Mouse (Mus musculus) ES-Bruce4 (cell line): ENCODE measurements around the gene Armc6. TPM values are rescaled to one million over a fixed set of nuclear protein-coding genes. Genes with fewer than 3 reads are reported as not detected.
A peak's percentile ranks its signal among the peaks of the same experiment; 100 is the strongest.

Experiments
- H3K27ac ChIP-seq: 2 replicates; pipeline ENCODE4 v1.5.1; 2012; ENCODE audit warnings: low read length, inconsistent platforms; ENCODE audit not compliant: insufficient read depth
- H3K27me3 ChIP-seq: 2 replicates; pipeline ENCODE4 v1.6.1; 2012; ENCODE audit warnings: mild to moderate bottlenecking, low read length, inconsistent platforms; ENCODE audit not compliant: control insufficient read depth, poor library complexity, insufficient read depth, severe bottlenecking
- H3K36me3 ChIP-seq: 2 replicates; pipeline ENCODE4 v1.6.1; 2012; ENCODE audit warnings: inconsistent platforms, mild to moderate bottlenecking, low read length, moderate library complexity; ENCODE audit not compliant: control insufficient read depth, poor library complexity, insufficient read depth, severe bottlenecking
- H3K4me1 ChIP-seq: one replicate; pipeline ENCODE4 v1.8.1; 2011; ENCODE audit warnings: low read length; ENCODE audit not compliant: control insufficient read depth, insufficient read depth
- H3K4me3 ChIP-seq: 2 replicates; pipeline ENCODE4 v1.5.1; 2011; ENCODE audit warnings: low read depth, mild to moderate bottlenecking, low read length
- H3K9ac ChIP-seq: 2 replicates; pipeline ENCODE4 v1.6.1; 2012; ENCODE audit warnings: low read depth, mild to moderate bottlenecking, inconsistent platforms; ENCODE audit not compliant: poor library complexity, severe bottlenecking
- H3K9me3 ChIP-seq: replicated peaks from 2 replicates; pipeline ENCODE4 v1.6.1; 2012; ENCODE audit warnings: mild to moderate bottlenecking, low read length, inconsistent platforms; ENCODE audit not compliant: control insufficient read depth, poor library complexity, insufficient read depth, severe bottlenecking
- CTCF ChIP-seq: IDR thresholded peaks from one replicate; pipeline ENCODE4 v1.8.1; 2011; ENCODE audit warnings: low read depth, low read length
- EP300 ChIP-seq: IDR thresholded peaks from 2 replicates; pipeline ENCODE4 v1.6.1; 2011; ENCODE audit warnings: low read depth, low read length; ENCODE audit not compliant: insufficient read depth
- POLR2A ChIP-seq: IDR thresholded peaks from one replicate; pipeline ENCODE4 v1.8.1; 2011; ENCODE audit warnings: low read length; ENCODE audit not compliant: insufficient read depth
- polyA plus RNA-seq: library from polyadenylated mRNA; stranded (reverse); fragments of >200 nt; gene quantifications from 2 replicates; pipeline ENCODE4 v1.2.4, GENCODE M21; 2011; ENCODE audit warnings: low read depth; ENCODE audit not compliant: missing spikeins, insufficient read depth, insufficient read length

Gene Armc6
- polyA plus RNA-seq, 1 experiment, result 5.7 TPM

DNA sequence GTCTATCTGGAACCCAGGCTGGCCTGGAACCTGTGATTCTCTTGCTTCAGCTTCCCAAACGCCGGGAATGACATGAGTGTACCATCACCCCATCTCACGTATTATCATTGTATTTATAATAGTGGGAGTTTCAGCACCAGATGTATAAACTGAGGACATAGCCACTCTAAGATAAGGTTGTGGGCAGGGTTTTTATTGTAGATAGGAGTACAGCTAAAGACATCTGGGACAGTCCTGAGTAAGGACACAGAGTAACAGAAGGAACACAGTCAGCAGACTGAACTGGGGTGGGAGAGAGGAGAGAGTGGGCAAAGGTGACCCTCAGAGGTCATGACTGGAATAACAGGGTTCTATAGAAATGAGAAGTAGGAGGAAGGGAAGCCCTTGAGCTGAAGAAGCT, 33.4 kb upstream of the Armc6 start:
- TF ChIP-seq POLR2A (no peak), CTCF (no peak), EP300 (no peak)
- Histone ChIP-seq H3K9ac (no peak overlapping the region), H3K36me3 (peaks cover 13% of the 10 kb centered on the region), H3K27ac (no peak overlapping the region), H3K4me1 (peaks cover 3% of the 10 kb centered on the region), H3K27me3 (no peaks in the 10 kb centered on the region), H3K4me3 (no peak overlapping the region), H3K9me3 (no peaks in the 10 kb centered on the region)

DNA sequence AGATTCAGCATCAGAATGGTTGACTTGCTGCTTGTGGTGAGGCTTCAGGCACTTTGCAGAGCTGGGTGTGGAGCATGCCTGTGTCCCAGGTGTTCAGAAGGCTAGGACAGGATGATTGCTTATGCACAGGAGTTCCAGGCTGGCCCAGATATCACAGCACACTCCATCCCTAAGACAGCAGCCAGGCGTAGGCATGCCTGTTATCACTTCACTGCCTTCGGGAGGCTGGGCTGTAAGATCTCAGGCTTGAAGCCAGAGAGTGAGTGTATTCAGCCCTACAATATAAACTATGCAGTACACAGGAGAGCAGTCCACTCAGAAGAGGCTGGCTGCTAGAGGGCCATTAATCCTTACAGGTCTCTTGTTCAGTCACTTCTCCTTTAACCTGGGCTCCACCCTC, 24.8 kb upstream of the Armc6 start:
- H3K27ac ChIP-seq, result no peak overlapping the region
- H3K4me3 ChIP-seq, result no peak overlapping the region
- TF ChIP-seq CTCF, result no peak
- TF ChIP-seq EP300, result no peak
- TF ChIP-seq POLR2A, result no peak
- no peak overlapping the region for H3K9ac ChIP-seq
- H3K9me3 ChIP-seq, result no peaks in the 10 kb centered on the region
- H3K4me1 ChIP-seq, result no peaks in the 10 kb centered on the region
- H3K36me3 ChIP-seq, result peaks cover 83% of the 10 kb centered on the region
- H3K27me3 ChIP-seq, result no peaks in the 10 kb centered on the region

DNA sequence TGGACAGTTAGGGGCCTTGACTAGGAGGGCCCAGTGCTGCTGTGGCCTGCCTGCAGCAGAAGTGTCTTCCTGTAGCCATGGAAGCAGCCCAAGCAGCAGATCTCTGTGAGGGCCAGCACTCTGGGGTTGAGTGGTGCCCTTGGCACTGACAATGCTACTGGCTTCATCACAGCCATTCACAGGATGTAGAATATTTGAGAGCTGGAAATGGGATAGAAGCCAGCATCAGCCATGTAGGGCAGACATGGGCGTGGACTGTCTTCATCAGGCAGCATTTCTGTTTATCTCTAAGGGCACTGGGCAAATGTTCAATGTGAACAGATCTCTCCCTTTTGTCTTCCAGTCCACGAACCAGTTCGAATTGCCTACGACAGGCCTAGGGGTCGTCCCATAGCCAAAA, 24.3 kb upstream of the Armc6 start:
- Histone ChIP-seq H3K27ac (no peak overlapping the region), H3K4me1 (no peaks in the 10 kb centered on the region), H3K27me3 (no peaks in the 10 kb centered on the region), H3K4me3 (no peak overlapping the region), H3K36me3 (peaks cover 84% of the 10 kb centered on the region), H3K9me3 (no peaks in the 10 kb centered on the region), H3K9ac (no peak overlapping the region)
- TF ChIP-seq CTCF (no peak), POLR2A (no peak)

DNA sequence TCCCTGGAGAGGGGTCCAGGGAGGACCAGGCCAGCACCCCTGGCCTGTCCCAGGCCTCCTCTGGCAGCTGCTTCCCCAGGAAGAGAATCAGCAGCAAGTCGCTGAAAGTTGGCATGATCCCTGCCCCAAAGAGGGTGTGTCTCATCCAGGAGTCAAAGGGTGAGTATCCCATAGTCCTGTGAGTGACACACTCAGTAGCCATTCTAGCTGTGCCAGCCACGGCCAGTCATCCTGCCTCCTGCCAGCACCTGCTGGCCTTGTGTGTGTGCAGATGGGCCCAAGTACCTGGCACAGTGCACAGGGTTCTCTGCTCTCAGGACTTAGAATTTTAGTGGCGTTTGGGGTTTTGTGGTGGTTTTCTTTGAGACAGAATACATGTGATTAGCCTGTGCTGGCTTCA, 23.2 kb upstream of the Armc6 start:
- H3K9ac ChIP-seq, result no peak overlapping the region
- H3K9me3 ChIP-seq, result no peaks in the 10 kb centered on the region
- no peak overlapping the region for H3K4me3 ChIP-seq
- no peak for TF ChIP-seq CTCF
- TF ChIP-seq POLR2A, result no peak
- TF ChIP-seq EP300, result no peak
- H3K27ac ChIP-seq, result no peak overlapping the region
- no peaks in the 10 kb centered on the region for H3K4me1 ChIP-seq
- H3K36me3 ChIP-seq, result peaks cover 87% of the 10 kb centered on the region
- no peaks in the 10 kb centered on the region for H3K27me3 ChIP-seq

DNA sequence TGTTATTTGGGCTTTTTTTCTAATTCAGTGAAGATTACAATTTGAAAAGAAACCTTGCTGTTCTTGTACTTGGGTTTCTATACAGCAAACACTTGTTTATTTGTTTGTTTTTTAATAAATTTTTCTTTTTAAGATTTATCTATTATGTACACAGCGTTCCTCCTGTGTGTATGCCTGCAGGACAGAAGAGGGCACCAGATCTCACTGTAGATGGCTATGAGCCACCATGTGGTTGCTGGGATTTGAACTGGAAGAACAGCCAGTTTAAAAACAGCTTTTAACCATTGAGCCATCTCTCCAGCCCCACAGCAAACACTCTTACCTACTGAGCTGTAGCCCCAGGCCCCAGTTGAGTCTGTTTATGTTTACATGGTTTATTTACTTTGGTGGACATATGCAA, 20.4 kb upstream of the Armc6 start:
- peak overlapping the region; percentile 64; the same call in 1 of the 2 replicates for H3K27ac ChIP-seq
- H3K27me3 ChIP-seq, result no peaks in the 10 kb centered on the region
- H3K4me1 ChIP-seq, result no peaks in the 10 kb centered on the region
- H3K9me3 ChIP-seq, result no peaks in the 10 kb centered on the region
- peaks cover 91% of the 10 kb centered on the region for H3K36me3 ChIP-seq
- no peak overlapping the region for H3K4me3 ChIP-seq
- TF ChIP-seq EP300 (no peak), CTCF (no peak), POLR2A (no peak)
- no peak overlapping the region for H3K9ac ChIP-seq

DNA sequence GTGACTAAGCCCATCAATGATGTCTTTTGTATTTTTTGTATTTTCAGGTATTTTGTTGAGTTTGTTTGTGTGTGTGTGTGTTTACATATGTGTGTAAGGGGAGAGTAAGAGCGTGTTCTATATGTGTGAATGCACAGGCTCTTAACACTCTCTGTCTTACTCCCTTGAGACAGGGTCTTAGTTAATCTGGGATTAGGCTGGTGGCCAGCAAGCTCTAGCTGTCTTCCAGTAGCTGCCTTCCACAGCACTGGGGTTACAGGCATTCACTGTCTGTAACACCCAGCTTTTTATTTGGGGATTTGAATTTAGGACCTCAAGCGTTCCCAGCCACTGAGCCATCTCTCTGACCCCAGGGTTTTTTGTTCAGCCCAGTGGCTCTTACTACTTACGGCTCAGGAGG, 13.6 kb upstream of the Armc6 start:
- Histone ChIP-seq H3K9me3 (no peaks in the 10 kb centered on the region), H3K27ac (no peak overlapping the region), H3K27me3 (no peaks in the 10 kb centered on the region), H3K4me3 (no peak overlapping the region), H3K9ac (no peak overlapping the region), H3K4me1 (no peaks in the 10 kb centered on the region), H3K36me3 (peaks cover 86% of the 10 kb centered on the region)
- TF ChIP-seq POLR2A (no peak), CTCF (no peak), EP300 (no peak)
